Mouse (Mus musculus) neutrophil, adult 5-6 weeks (primary cell): ENCODE measurements around the gene Gtpbp10. TPM values are rescaled to one million over a fixed set of nuclear protein-coding genes. Genes with fewer than 3 reads are reported as not detected.

ENCODE experiments used
- ATAC-seq: fragments of 151-379, 151-347 bp; 2 replicates; pipeline ENCODE4 v1.8.0; 2017; ENCODE audit warnings: mild to moderate bottlenecking, moderate TSS enrichment; ENCODE audit not compliant: insufficient number of reproducible peaks, poor library complexity, low FRiP score, severe bottlenecking; ENCODE audit errors: extremely low read depth
- total RNA-seq: library from RNA; stranded (forward); fragments of 200-1000 nt; gene quantifications from 2 replicates; pipeline ENCODE4 v1.2.3, GENCODE M21; 2017

Gtpbp10 gene
- total RNA-seq, 1 experiment from 2014 or later, result 14.3 TPM

DNA sequence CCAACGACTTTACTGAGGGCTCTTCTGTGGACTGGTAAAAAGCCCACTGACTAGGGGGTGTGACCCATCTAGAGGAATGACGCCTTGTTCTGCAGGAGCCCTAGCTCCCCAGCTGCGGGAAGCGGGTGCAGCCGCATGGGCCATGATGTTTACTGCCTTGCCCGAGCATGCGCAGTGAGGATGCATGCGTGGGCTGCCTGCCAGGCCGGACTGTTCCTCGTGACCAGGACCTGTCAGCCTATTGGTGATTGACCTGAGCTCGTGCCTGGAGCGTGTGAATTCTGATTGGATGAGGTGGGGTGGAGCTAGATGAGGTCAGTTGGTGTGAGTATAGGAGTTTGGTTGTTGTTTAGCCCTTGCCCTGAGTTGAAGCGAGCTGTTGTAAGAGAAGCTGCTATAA lies 54.9 kb downstream of the Gtpbp10 start:
- no peak for ATAC-seq

DNA sequence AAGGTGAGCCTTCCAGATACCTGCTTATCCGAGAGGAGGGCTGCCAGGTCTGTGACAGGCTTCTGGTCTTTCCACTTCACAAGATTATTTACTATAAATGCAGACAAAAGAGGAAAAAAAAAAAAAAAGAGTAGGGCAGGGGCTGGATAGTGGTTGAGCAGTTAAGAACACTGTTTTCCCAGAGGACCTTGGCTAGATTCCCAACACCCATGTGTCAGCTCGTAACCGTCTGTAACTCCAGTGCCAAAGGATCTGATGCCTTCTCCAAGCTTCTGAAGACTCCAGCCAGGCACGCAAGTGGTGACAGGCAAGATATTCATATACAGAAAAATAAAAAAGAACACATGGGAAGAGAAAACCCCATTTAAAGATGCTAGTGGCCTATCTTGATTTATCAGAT lies 56.0 kb downstream of the Gtpbp10 start:
- ATAC-seq, result no peak

DNA sequence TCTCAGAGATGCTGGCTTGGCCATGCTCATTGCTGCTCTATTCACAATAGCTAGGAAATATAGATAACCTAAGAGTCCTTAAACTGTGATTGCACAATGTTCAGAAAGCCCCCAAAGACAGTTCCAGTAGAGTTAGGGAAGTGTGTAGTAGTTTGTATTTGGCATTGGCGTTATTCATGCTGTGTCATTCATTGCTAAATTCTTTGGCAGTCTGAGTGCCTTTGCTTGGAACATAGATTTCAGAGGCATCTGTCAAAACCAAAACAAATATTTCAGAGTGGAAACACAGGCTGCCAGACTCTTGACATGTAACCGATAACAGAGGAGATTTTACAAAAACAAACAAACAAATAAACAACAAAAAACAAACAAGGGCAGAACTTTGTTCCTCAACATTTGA lies 57.8 kb downstream of the Gtpbp10 start:
- no peak for ATAC-seq

DNA sequence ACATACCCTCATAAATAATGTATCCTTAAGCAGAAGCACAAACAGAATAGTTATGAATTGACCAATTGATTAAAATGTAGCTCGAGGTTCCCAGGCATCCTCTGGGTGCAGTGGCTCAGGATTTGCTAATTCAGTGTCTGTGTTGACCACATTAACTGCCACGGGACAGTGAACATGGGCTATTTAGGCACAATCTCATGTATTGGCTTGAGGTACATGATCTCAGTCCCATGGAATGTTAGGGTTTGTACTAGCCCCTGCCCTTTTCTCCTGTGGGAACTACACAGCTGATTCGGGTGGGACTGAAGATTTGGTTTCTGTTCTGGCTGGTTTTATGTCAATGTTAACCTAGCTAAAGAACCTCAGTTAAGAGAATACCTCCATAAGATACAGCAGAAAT lies 62.9 kb downstream of the Gtpbp10 start:
- no peak for ATAC-seq

DNA sequence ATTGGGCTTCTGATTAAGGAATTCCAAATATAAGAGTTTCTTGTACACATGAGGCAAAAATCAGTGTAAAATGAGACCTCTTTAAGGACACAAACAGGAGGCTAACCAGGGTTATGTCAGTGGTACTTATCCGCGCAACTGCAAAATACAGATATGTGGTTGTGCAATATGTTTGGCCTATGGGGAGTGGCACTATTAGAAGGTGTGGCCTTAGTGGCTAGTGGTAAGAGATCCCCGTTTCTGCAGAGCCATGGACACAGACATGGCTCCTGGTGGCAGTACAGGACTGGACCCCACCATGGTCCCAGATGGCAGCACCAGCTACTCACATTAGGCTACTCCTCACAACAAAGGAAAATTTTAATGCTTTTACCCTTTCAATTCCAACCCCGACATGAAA lies 64.3 kb downstream of the Gtpbp10 start:
- ATAC-seq, result no peak

DNA sequence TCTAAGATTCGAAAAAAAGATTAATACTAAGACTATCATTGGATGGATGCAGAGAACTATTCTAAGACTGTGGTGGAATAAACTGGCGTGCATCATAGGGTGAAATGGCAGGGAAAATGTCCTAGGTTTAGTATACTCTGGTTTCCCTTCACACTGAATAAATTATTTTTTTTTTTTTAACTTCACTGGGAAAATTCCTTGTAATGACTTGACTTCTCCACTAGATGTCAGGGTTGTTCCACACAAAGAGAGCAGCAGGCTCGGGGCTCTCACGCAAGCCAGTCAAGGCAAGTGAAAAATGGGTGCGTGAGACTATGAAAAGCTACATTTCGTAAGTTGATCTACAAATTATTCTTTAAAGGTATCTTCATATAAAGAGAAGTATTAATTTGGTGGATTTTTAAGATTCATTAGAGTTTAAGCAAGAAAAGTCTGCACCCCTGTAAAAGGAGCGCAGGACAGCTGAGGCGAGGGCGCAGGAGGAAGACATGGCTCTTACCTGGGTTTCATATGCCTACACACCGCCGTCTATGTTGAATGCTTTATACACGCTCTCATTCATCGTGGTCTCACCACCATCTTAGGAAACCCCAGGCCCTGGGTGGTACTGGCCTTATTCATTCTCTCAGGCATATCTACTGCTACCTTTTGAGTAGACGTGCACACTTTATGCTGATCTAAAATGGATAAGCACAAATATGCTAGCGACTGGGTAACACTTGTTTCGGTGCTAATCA lies 64.9 kb downstream of the Gtpbp10 start:
- peak; percentile 77 for ATAC-seq

DNA sequence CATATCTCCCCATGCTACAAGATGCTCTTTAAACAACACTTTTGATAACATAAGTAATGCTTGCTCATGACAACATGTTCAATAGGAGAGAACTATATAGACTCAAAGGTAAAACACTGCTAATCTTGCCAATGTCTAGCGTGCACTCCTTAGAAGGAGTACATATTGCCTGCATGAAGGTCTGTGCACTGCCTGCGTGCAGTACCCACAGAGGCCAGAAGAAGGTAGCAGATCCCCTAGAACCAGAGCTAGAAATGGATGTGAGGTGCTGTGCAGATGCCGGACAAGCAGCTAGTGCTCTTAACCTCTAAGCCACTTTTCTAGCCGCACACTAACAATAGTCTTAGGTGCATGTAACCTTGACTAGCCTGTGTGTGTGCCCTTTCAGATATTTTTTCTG lies 67.2 kb downstream of the Gtpbp10 start:
- ATAC-seq, result no peak

Other genes starting within 250 kb of the Gtpbp10 start
- gene Cdk14, start 139.2 kb downstream of the Gtpbp10 start, total RNA-seq, result 7.9 and 9.2 TPM in 2 replicates
- 0.35 TPM in 1 of 2 replicates, not detected in the other for gene 1700015F17Rik, start 80.4 kb downstream of the Gtpbp10 start, total RNA-seq
- gene Cldn12, start 44.6 kb downstream of the Gtpbp10 start, total RNA-seq, result 0.98 and 1.2 TPM in 2 replicates
- gene Gm8773, start 14.3 kb upstream of the Gtpbp10 start, total RNA-seq, result 0.58 TPM in 1 of 2 replicates, not detected in the other
- gene Cfap69, start 104.7 kb upstream of the Gtpbp10 start, total RNA-seq, result not detected in 2 replicates
- gene Steap2, start 135.0 kb upstream of the Gtpbp10 start, total RNA-seq, result not detected in 2 replicates
- not detected in 2 replicates for gene Steap1, start 189.8 kb upstream of the Gtpbp10 start, total RNA-seq